Mouse (Mus musculus) stomach, embryonic 14.5 days (tissue): ENCODE measurements at regions not wholly inside any gene's neighbourhood (a gene's known extent, or its start where the extent isn't known, plus 50 kb on each side); places are given as distances from the start of the nearest gene placed in this dataset.

Experiments used
- ATAC-seq: fragments of 200-750 bp; cut with Nextera tagmentation; 2 replicates; pipeline ENCODE4 v1.8.0; 2017; ENCODE audit warnings: low read depth, moderate TSS enrichment; ENCODE audit not compliant: insufficient number of reproducible peaks, insufficient read depth, low FRiP score
- H3K27ac ChIP-seq: fragments of 300-500 bp; sonication (generic); 2 replicates; pipeline ENCODE4 v1.5.1; 2014; ENCODE audit warnings: mild to moderate bottlenecking, low read length, moderate library complexity, mixed read lengths
- H3K27me3 ChIP-seq: fragments of 300-500 bp; sonication (generic); 2 replicates; pipeline ENCODE4 v1.6.1; 2014; ENCODE audit warnings: low read length, control low read depth, mixed read lengths; ENCODE audit not compliant: control insufficient read depth, insufficient read depth
- H3K36me3 ChIP-seq: fragments of 300-500 bp; sonication (generic); 2 replicates; pipeline ENCODE4 v1.6.1; 2014; ENCODE audit warnings: mild to moderate bottlenecking, control low read depth, low read length, moderate library complexity, mixed read lengths; ENCODE audit not compliant: control insufficient read depth, insufficient read depth
- H3K4me1 ChIP-seq: fragments of 300-500 bp; sonication (generic); 2 replicates; pipeline ENCODE4 v1.6.1; 2014; ENCODE audit warnings: low read length, control low read depth, mixed read lengths; ENCODE audit not compliant: control insufficient read depth, insufficient read depth
- H3K4me2 ChIP-seq: fragments of 300-500 bp; sonication (generic); replicated peaks from 2 replicates; pipeline ENCODE4 v1.6.1; 2014; ENCODE audit warnings: low read depth, low read length, control low read depth
- H3K4me3 ChIP-seq: fragments of 300-500 bp; sonication (generic); 2 replicates; pipeline ENCODE4 v1.5.1; 2014; ENCODE audit warnings: low read depth, low read length, control low read depth
- H3K9ac ChIP-seq: fragments of 300-500 bp; sonication (generic); replicated peaks from 2 replicates; pipeline ENCODE4 v1.6.1; 2014; ENCODE audit warnings: low read depth, mild to moderate bottlenecking, control low read depth, low read length, moderate library complexity, mixed read lengths
- H3K9me3 ChIP-seq: fragments of 300-500 bp; sonication (generic); 2 replicates; pipeline ENCODE4 v1.6.1; 2016; ENCODE audit warnings: low read depth, low read length, control low read depth; ENCODE audit not compliant: control insufficient read depth
- WGBS: fragments of 180-500 bp; shearing (Covaris S2); extraction: QIAGEN DNeasy Blood & Tissue Kit; methylation state at CpG from one replicate; pipeline ENCODE4 v1.1.7; 2014; 5-methylcytosine and 5-hydroxymethylcytosine counted together

GRCm38 (mm10) chr3:35335837-35336236, 418.1 kb upstream of the Atp11b start:
- H3K9me3 ChIP-seq, result no peaks in the 10 kb centered on the region
- H3K27me3 ChIP-seq, result no peaks in the 10 kb centered on the region
- no peak overlapping the region for H3K4me2 ChIP-seq
- H3K4me1 ChIP-seq, result no peaks in the 10 kb centered on the region
- H3K27ac ChIP-seq, result no peak overlapping the region
- H3K36me3 ChIP-seq, result no peaks in the 10 kb centered on the region
- WGBS, result 39% methylated on average over 5 of the region's 5 CpGs
- H3K4me3 ChIP-seq, result no peak overlapping the region
- no peak overlapping the region for H3K9ac ChIP-seq
- ATAC-seq, result no peak

GRCm38 (mm10) chr3:35340525-35340924, 413.4 kb upstream of the Atp11b start:
- Histone ChIP-seq H3K4me2 (peak overlapping the region; percentile 54), H3K27ac (0 out of 2 replicates have a peak overlapping the region, but pooled peaks have one; percentile 18), H3K9me3 (no peaks in the 10 kb centered on the region), H3K4me1 (peaks cover 5% of the 10 kb centered on the region; the same call in 1 of the 2 replicates), H3K36me3 (no peaks in the 10 kb centered on the region), H3K4me3 (peak overlapping the region; percentile 32), H3K27me3 (no peaks in the 10 kb centered on the region), H3K9ac (no peak overlapping the region)
- 8% methylated on average over 10 of the region's 10 CpGs for WGBS
- peak; percentile 17; the same call in 1 of the 2 replicates for ATAC-seq

DNA sequence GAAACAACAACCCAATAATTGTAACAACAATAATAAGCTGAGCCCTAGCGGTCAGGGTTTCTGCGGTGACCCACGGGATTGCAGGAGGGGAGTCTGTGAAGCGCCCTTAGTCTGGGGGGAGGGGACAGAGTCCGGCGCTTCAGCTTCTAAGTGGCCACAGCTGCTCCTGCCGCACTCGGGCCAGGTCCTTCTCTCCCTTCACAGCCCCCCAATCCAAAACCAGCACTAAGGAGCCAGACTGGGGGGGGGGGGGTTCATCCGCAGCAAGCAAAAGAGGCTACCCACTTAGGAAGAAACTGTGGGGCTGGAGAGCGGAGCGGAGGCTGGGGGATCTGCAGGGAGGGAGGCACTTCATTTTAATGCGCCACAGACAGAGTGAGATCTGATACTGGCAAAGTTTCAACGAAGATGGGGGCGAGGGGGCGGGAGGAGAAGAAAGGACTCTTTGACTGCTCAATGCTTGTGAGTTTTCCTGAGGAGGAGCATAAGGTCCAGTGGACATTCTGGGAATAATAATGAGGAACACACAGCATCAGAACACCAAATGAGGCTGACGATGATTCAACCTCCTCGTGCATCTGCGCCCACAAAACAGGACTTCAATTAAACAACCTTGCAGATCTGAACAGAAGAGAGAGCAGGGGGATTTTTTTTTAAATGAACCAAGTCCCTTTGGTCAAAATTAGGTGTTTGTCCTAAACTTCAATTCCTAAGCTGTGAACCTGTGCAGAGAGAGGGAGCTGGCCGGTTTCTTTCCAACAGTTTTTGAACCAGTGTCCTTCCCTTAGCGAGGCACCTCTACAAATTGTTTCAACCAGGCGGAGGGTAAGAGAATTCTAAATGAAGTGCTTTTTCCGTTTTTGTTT, 412.7 kb upstream of the Atp11b start:
- Histone ChIP-seq H3K27me3 (no peaks in the 10 kb centered on the region), H3K36me3 (no peaks in the 10 kb centered on the region), H3K9me3 (no peaks in the 10 kb centered on the region), H3K4me3 (peak overlapping the region; percentile 32), H3K4me1 (peaks cover 5% of the 10 kb centered on the region; the same call in 1 of the 2 replicates), H3K9ac (no peak overlapping the region), H3K27ac (peak overlapping the region; percentile 45; the same call in 1 of the 2 replicates), H3K4me2 (peak overlapping the region; percentile 54)
- peak; percentile 82; the same call in 1 of the 2 replicates for ATAC-seq
- 5% methylated on average over 22 of the region's 22 CpGs for WGBS

DNA sequence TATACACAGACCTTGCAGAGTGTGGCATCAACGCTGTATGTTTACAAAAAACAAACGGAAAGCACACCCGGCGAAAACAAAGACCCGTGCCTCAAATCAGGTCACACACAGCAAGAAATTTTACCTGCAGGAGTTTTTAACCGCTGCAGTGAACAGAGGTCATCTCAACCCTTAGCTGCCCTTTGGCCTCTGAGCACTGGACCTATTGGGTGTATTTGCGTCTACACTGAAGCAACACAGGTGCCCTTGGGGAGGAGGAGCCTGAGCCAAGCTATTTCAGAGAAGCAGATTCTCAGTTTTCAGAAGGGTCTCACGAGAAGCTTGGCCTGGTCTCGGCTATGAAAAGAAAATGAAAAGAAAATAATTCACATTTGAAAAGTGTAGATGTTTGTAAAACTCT, 412.1 kb upstream of the Atp11b start:
- H3K4me1 ChIP-seq, result peaks cover 5% of the 10 kb centered on the region; the same call in 1 of the 2 replicates
- peak overlapping the region; percentile 45; the same call in 1 of the 2 replicates for H3K27ac ChIP-seq
- H3K36me3 ChIP-seq, result no peaks in the 10 kb centered on the region
- 16% methylated on average over 9 of the region's 9 CpGs for WGBS
- H3K4me2 ChIP-seq, result 0 out of 2 replicates have a peak overlapping the region, but pooled peaks have one; percentile 54
- no peak overlapping the region for H3K4me3 ChIP-seq
- no peak for ATAC-seq
- H3K27me3 ChIP-seq, result no peaks in the 10 kb centered on the region
- H3K9ac ChIP-seq, result no peak overlapping the region
- no peaks in the 10 kb centered on the region for H3K9me3 ChIP-seq

DNA sequence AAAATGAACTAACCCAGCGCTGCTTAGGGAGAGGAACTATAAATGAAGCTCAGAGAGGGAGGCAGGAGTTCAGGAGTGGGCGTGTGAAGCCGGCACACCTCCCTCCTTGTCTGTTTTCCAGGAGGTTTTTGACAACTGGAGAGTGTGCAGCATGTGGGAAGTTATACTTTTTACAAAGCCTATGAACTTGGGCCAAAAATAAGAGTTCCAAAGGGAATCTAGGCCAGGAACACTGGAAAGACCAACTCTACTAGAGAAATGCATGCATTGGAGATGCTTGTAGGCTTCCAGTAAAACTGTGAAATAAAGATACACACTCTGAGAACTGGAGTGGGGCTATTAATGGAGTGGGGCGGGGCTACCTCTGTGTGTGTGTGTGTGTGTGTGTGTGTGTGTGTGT, 411.3 kb upstream of the Atp11b start:
- H3K27ac ChIP-seq, result no peak overlapping the region
- peaks cover 5% of the 10 kb centered on the region; the same call in 1 of the 2 replicates for H3K4me1 ChIP-seq
- no peak for ATAC-seq
- no peaks in the 10 kb centered on the region for H3K27me3 ChIP-seq
- no peak overlapping the region for H3K4me3 ChIP-seq
- H3K9me3 ChIP-seq, result no peaks in the 10 kb centered on the region
- no peaks in the 10 kb centered on the region for H3K36me3 ChIP-seq
- WGBS, result 40% methylated on average over 4 of the region's 4 CpGs
- H3K4me2 ChIP-seq, result no peak overlapping the region
- no peak overlapping the region for H3K9ac ChIP-seq

DNA sequence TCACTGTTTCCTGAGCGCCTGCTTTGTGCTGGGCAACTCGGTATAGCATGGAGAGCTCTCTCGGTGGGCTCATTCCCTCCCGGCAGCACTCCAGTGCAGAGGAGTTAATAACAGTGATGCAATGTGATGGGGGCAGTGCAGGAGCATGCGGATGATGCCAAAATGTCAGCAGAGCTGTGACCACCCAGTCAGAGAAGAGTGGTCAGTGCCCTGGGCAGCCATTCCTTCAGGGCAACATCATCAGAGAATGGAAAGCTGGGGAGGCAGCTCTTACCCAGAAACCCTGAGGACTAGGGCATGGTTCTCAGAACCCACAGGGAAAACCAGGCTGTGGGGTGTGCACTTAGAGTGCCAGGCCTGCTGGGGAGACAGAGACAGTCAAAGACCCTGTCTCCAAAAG, 410.0 kb upstream of the Atp11b start:
- no peak overlapping the region for H3K9ac ChIP-seq
- H3K27ac ChIP-seq, result no peak overlapping the region
- no peak overlapping the region for H3K4me2 ChIP-seq
- no peaks in the 10 kb centered on the region for H3K9me3 ChIP-seq
- ATAC-seq, result no peak
- peaks cover 5% of the 10 kb centered on the region; the same call in 1 of the 2 replicates for H3K4me1 ChIP-seq
- no peaks in the 10 kb centered on the region for H3K27me3 ChIP-seq
- H3K4me3 ChIP-seq, result no peak overlapping the region
- H3K36me3 ChIP-seq, result no peaks in the 10 kb centered on the region
- WGBS, result 68% methylated on average over 5 of the region's 5 CpGs

GRCm38 (mm10) chr3:35349114-35349513, 404.8 kb upstream of the Atp11b start:
- no peak overlapping the region for H3K9ac ChIP-seq
- WGBS, result 84% methylated on average over 7 of the region's 7 CpGs
- H3K27ac ChIP-seq, result no peak overlapping the region
- H3K9me3 ChIP-seq, result no peaks in the 10 kb centered on the region
- no peak overlapping the region for H3K4me3 ChIP-seq
- H3K27me3 ChIP-seq, result no peaks in the 10 kb centered on the region
- no peak for ATAC-seq
- H3K4me1 ChIP-seq, result 0 out of 2 replicates have a peak, but pooled peaks cover 1% of the 10 kb centered on the region
- no peaks in the 10 kb centered on the region for H3K36me3 ChIP-seq
- no peak overlapping the region for H3K4me2 ChIP-seq

GRCm38 (mm10) chr3:35353442-35353841, 400.5 kb upstream of the Atp11b start:
- Histone ChIP-seq H3K4me1 (0 out of 2 replicates have a peak, but pooled peaks cover 2% of the 10 kb centered on the region), H3K9ac (no peak overlapping the region), H3K4me3 (no peak overlapping the region), H3K9me3 (no peaks in the 10 kb centered on the region), H3K27me3 (no peaks in the 10 kb centered on the region), H3K27ac (no peak overlapping the region), H3K36me3 (no peaks in the 10 kb centered on the region), H3K4me2 (no peak overlapping the region)
- 85% methylated on average over 9 of the region's 9 CpGs for WGBS
- ATAC-seq, result no peak
